In genomic region chr17:88625931-88626330, GRCm38 (mm10) we compare ENCODE assay signal across 12 mouse cellular contexts. TPM values are rescaled to one million over a fixed set of nuclear protein-coding genes. Genes with fewer than 3 reads are reported as not detected.
DNase-seq lines count a peak whose midpoint lies in the region; ATAC-seq and TF ChIP-seq lines count a peak whose summit lies in the region.
"Had no signal": no experiment of that assay in that cellular context is flagged by ENCODE, and none has a peak within 500 bp of the region (broad histone marks: within the 10 kb centered on the region; RNA-seq: fewer than 3 reads in every experiment).

No protein-coding gene starts in this region.

- H3K9me3 ChIP-seq in lung, embryonic 14.5 days (ENCODE audit: low read depth, low read length), result no peaks in the 10 kb centered on the region
- H3K9me3 ChIP-seq in embryonic facial prominence, embryonic 11.5 days (replicated peaks; ENCODE audit: control insufficient read depth, low read length), result no peaks in the 10 kb centered on the region
- no peaks in the 10 kb centered on the region for H3K9me3 ChIP-seq in heart, embryonic 13.5 days
- no peaks in the 10 kb centered on the region for H3K9me3 ChIP-seq in liver, postnatal 0 days (ENCODE audit: low read length)

- H3K4me1 ChIP-seq in lung, embryonic 14.5 days (ENCODE audit: insufficient read depth), result peaks cover 43% of the 10 kb centered on the region
- H3K4me1 ChIP-seq in embryonic facial prominence, embryonic 11.5 days (ENCODE audit: control insufficient read depth, insufficient read depth, low read length), result no peaks in the 10 kb centered on the region; the same call in none of the 2 replicates
- H3K4me1 ChIP-seq in heart, embryonic 13.5 days, result peaks cover 63% of the 10 kb centered on the region
- no peaks in the 10 kb centered on the region for H3K4me1 ChIP-seq in liver, postnatal 0 days (ENCODE audit: insufficient read depth)

- peak overlapping the region; percentile 26; the same call in 1 of the 2 replicates for H3K9ac ChIP-seq in lung, embryonic 14.5 days
- H3K9ac ChIP-seq in embryonic facial prominence, embryonic 11.5 days (replicated peaks; ENCODE audit: low read length), result 0 out of 2 replicates have a peak overlapping the region, but pooled peaks have one; percentile 13
- peak overlapping the region; percentile 62; the same call in 1 of the 2 replicates for H3K9ac ChIP-seq in heart, embryonic 13.5 days
- no peak overlapping the region for H3K9ac ChIP-seq in liver, postnatal 0 days (replicated peaks)

- H3K27ac ChIP-seq in lung, embryonic 14.5 days (ENCODE audit: low read depth), result peak overlapping the region; percentile 99
- peak overlapping the region; percentile 59 for H3K27ac ChIP-seq in embryonic facial prominence, embryonic 11.5 days (replicated peaks; ENCODE audit: low read depth, low read length)
- H3K27ac ChIP-seq in heart, embryonic 13.5 days (replicated peaks), result peak overlapping the region; percentile 94
- peak overlapping the region; percentile 62 for H3K27ac ChIP-seq in liver, postnatal 0 days (ENCODE audit: low read depth)

- no peaks in the 10 kb centered on the region for H3K27me3 ChIP-seq in lung, embryonic 14.5 days (ENCODE audit: insufficient read depth, low read length)
- no peaks in the 10 kb centered on the region for H3K27me3 ChIP-seq in embryonic facial prominence, embryonic 11.5 days (ENCODE audit: control insufficient read depth, insufficient read depth, low read length)
- H3K27me3 ChIP-seq in heart, embryonic 13.5 days (replicated peaks), result no peaks in the 10 kb centered on the region
- no peaks in the 10 kb centered on the region for H3K27me3 ChIP-seq in liver, postnatal 0 days (ENCODE audit: insufficient read depth, low read length)

- peak; percentile 62 for DNase-seq in lung, embryonic 14.5 days
- no peak for DNase-seq in lung, postnatal 10 days
- DNase-seq in embryonic facial prominence, embryonic 11.5 days (ENCODE audit: low spot score), result no peak
- no peak for DNase-seq in liver, postnatal 0 days
- DNase-seq in right cerebral cortex, postnatal 14 days, result no peak
- no peak for DNase-seq in urinary bladder, postnatal 10 days (ENCODE audit: low spot score)
- DNase-seq: cerebellum, adult 18-20 months; right cerebral cortex, adult 18-20 months; thymus, postnatal 4 days had no signal

- H3K4me3 ChIP-seq in lung, embryonic 14.5 days (ENCODE audit: low read depth, low read length), result no peak overlapping the region; the same call in 1 of the 2 replicates
- H3K4me3 ChIP-seq in embryonic facial prominence, embryonic 11.5 days (ENCODE audit: low read depth, low read length), result no peak overlapping the region
- H3K4me3 ChIP-seq in heart, embryonic 13.5 days, result peak overlapping the region; percentile 41; the same call in 1 of the 2 replicates
- no peak overlapping the region for H3K4me3 ChIP-seq in liver, postnatal 0 days (ENCODE audit: low read depth, low read length)
- H3K4me3 ChIP-seq: megakaryocyte, embryonic 14.5 days had no signal

- 25% methylated on average over 7 of the region's 7 CpGs for WGBS in lung, embryonic 14.5 days
- 64% methylated on average over 7 of the region's 7 CpGs for WGBS in embryonic facial prominence, embryonic 11.5 days
- WGBS in heart, embryonic 13.5 days, result 50% methylated on average over 7 of the region's 7 CpGs
- WGBS in liver, postnatal 0 days (ENCODE audit: insufficient replicate concordance), result 74% methylated on average over 7 of the region's 7 CpGs

- peak overlapping the region; percentile 56 for H3K4me2 ChIP-seq in lung, embryonic 14.5 days
- no peak overlapping the region for H3K4me2 ChIP-seq in embryonic facial prominence, embryonic 11.5 days (ENCODE audit: low read depth, low read length)
- H3K4me2 ChIP-seq in heart, embryonic 13.5 days, result peak overlapping the region; percentile 60
- 0 out of 2 replicates have a peak overlapping the region, but pooled peaks have one; percentile 35 for H3K4me2 ChIP-seq in liver, postnatal 0 days (ENCODE audit: low read depth, low read length)

- TF ChIP-seq CTCF in lung, embryonic 14.5 days (IDR thresholded peaks at IDR 0.05; ENCODE audit: low read depth), result no peak
- no peak for TF ChIP-seq CTCF in liver, postnatal 0 days (IDR thresholded peaks at IDR 0.05; ENCODE audit: low read depth)

- ATAC-seq in lung, embryonic 14.5 days (ENCODE audit: insufficient read depth), result peak; percentile 12; the same call in 1 of the 2 replicates
- ATAC-seq in embryonic facial prominence, embryonic 11.5 days (replicated peaks; ENCODE audit: insufficient number of reproducible peaks, low FRiP score, low TSS enrichment, low read depth), result no peak
- no peak for ATAC-seq in heart, embryonic 13.5 days (ENCODE audit: extremely low read depth, insufficient number of reproducible peaks, low FRiP score, low TSS enrichment)
- ATAC-seq in liver, postnatal 0 days, result peak; percentile 23; the same call in 1 of the 2 replicates

- H3K36me3 ChIP-seq in lung, embryonic 14.5 days (ENCODE audit: insufficient read depth), result 0 out of 2 replicates have a peak, but pooled peaks cover 7% of the 10 kb centered on the region
- no peaks in the 10 kb centered on the region for H3K36me3 ChIP-seq in embryonic facial prominence, embryonic 11.5 days (replicated peaks; ENCODE audit: control insufficient read depth, insufficient read depth, low read depth, low read length)
- peaks cover 31% of the 10 kb centered on the region for H3K36me3 ChIP-seq in heart, embryonic 13.5 days
- no peaks in the 10 kb centered on the region for H3K36me3 ChIP-seq in liver, postnatal 0 days (replicated peaks; ENCODE audit: insufficient read depth, low read length)

- TF ChIP-seq EP300 in liver, postnatal 0 days (IDR thresholded peaks at IDR 0.05; ENCODE audit: low read depth), result no peak

RNA-seq across cellular contexts. Expression of gene Ston1, which starts 28.4 kb away (rescaled TPM):
- 11.0 and 11.7 TPM in 2 replicates for polyA plus RNA-seq in lung, embryonic 14.5 days (2014; fragmentation: Nextera tagmentation; extraction: Ambion mirVana)
- 5.1 and 6.2 TPM in 2 replicates for polyA plus RNA-seq in embryonic facial prominence, embryonic 11.5 days (2014; fragmentation: Nextera tagmentation; extraction: Ambion mirVana)
- polyA plus RNA-seq in heart, embryonic 13.5 days (2015; fragmentation: Nextera tagmentation; extraction: Ambion mirVana), result 6.4 and 6.5 TPM in 2 replicates
- 0.70 and 0.99 TPM in 2 replicates for polyA plus RNA-seq in liver, postnatal 0 days (2015; fragmentation: Nextera tagmentation; extraction: Ambion mirVana)

RNA-seq across cellular contexts. Expression of gene Gtf2a1l, which starts 42.5 kb away (rescaled TPM):
- polyA plus RNA-seq in lung, embryonic 14.5 days (2014; fragmentation: Nextera tagmentation; extraction: Ambion mirVana), result not detected in 2 replicates
- polyA plus RNA-seq in embryonic facial prominence, embryonic 11.5 days (2014; fragmentation: Nextera tagmentation; extraction: Ambion mirVana), result 0.31 TPM in 1 of 2 replicates, not detected in the other
- not detected in 2 replicates for polyA plus RNA-seq in heart, embryonic 13.5 days (2015; fragmentation: Nextera tagmentation; extraction: Ambion mirVana)
- polyA plus RNA-seq in liver, postnatal 0 days (2015; fragmentation: Nextera tagmentation; extraction: Ambion mirVana), result not detected in 2 replicates
- polyA plus RNA-seq: forebrain, embryonic 11.5 days had no signal

Comparison
In these comparisons a context has a peak if more than half of its experiments do, and no peak if none do; other contexts are left out.
1. ATAC-seq: peak in lung, embryonic 14.5 days (single experiment) and liver, postnatal 0 days (single experiment); none in embryonic facial prominence, embryonic 11.5 days (single experiment) and heart, embryonic 13.5 days (single experiment).
2. Peak in every context shown above with its lines, with median percentiles within 50 percentile points of each other: H3K27ac ChIP-seq.